In the genomic region with DNA sequence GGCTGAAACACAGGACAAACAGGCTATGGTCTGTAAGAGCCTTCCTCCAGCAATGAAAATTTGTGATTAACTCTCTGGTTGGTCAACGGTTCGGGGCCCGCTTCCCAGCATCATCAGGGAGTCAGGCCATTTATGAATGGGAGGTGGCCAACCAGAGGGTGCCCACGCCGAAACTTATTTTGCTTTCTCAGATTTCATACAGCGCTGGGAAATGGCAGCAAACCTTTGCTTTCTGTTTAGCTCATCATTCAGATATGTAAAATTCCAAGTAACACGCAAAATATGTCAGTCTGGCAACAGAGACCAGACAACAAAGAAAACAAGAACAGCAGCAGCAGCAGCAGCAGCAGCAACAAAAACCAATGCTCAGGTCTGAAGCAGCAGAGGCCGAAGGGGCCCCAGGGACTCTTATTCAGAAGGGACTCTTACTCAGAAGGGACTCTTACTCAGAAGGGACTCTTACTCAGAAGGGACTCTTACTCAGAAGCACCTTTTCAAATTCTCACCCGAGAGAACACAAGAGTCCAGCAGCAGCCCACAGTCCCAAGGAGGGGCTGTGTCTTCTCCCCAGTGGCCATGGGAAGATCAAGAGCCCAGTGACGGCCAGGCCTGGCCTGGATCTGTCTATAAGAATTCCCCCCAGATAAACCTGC, we compare ENCODE assay signal across 9 mouse cellular contexts.
DNase-seq lines count a peak whose midpoint lies in the region; ATAC-seq and TF ChIP-seq lines count a peak whose summit lies in the region.
"Had no signal": no experiment of that assay in that cellular context is flagged by ENCODE, and none has a peak within 500 bp of the region (broad histone marks: within the 10 kb centered on the region; RNA-seq: fewer than 3 reads in every experiment).

No protein-coding gene starts in this region.

- no peak for DNase-seq in heart, postnatal 14 days
- DNase-seq in thymus, postnatal 0 days (ENCODE audit: low spot score) = peak; percentile 6
- DNase-seq in thymus, adult 2 months = no peak
- DNase-seq in fibroblast of lung, adult 2 months (ENCODE audit: low read depth) = peak; percentile 75
- DNase-seq in cerebellum, adult 18-20 months = no peak
- no peak for DNase-seq in layer of hippocampus, postnatal 36 days
- no peak for DNase-seq in left cerebral cortex, postnatal 36 days (ENCODE audit: low spot score in 2 of 2)

- H3K9ac ChIP-seq in heart, embryonic 12.5 days = no peak overlapping the region
- H3K9ac ChIP-seq: embryonic facial prominence, embryonic 13.5 days had no signal

- intact Hi-C loops in heart, postnatal 14 days (cut with DNase I) = no loop called here
- intact Hi-C loops in left cerebral cortex, postnatal 36 days (cut with DNase I) = no loop called here

- WGBS in heart, embryonic 12.5 days = 64% methylated on average over 10 of the region's 10 CpGs
- WGBS in thymus, adult 2 months = 93% methylated on average over 10 of the region's 10 CpGs

- no peaks in the 10 kb centered on the region for H3K9me3 ChIP-seq in heart, embryonic 12.5 days (replicated peaks)
- H3K9me3 ChIP-seq: embryonic facial prominence, embryonic 13.5 days had no signal

- no peak for ATAC-seq in heart, embryonic 12.5 days (ENCODE audit: insufficient number of reproducible peaks, low FRiP score)

- no peaks in the 10 kb centered on the region for H3K36me3 ChIP-seq in heart, embryonic 12.5 days
- H3K36me3 ChIP-seq in thymus, adult 2 months (ENCODE audit: control insufficient read depth, insufficient read depth, low read length) = 0 out of 2 replicates have a peak, but pooled peaks cover 4% of the 10 kb centered on the region
- H3K36me3 ChIP-seq: embryonic facial prominence, embryonic 13.5 days had no signal

- H3K4me3 ChIP-seq in heart, embryonic 12.5 days = no peak overlapping the region
- no peak overlapping the region for H3K4me3 ChIP-seq in thymus, adult 2 months (ENCODE audit: control insufficient read depth, insufficient read depth, low read length)
- H3K4me3 ChIP-seq: embryonic facial prominence, embryonic 13.5 days had no signal

- H3K4me1 ChIP-seq in heart, embryonic 12.5 days (replicated peaks) = peaks cover 30% of the 10 kb centered on the region
- peaks cover 8% of the 10 kb centered on the region for H3K4me1 ChIP-seq in thymus, adult 2 months (replicated peaks; ENCODE audit: control insufficient read depth, insufficient read depth, low read length)

- TF ChIP-seq POLR2A in thymus, adult 2 months (IDR thresholded peaks at IDR 0.05; ENCODE audit: control insufficient read depth, extremely low read depth, insufficient read depth, low read length, poor library complexity) = no peak

- H3K4me2 ChIP-seq in heart, embryonic 12.5 days = peak overlapping the region; percentile 31
- H3K4me2 ChIP-seq: embryonic facial prominence, embryonic 13.5 days had no signal

- 0 out of 2 replicates have a peak overlapping the region, but pooled peaks have one; percentile 35 for H3K27ac ChIP-seq in heart, embryonic 12.5 days (ENCODE audit: poor library complexity, severe bottlenecking)
- H3K27ac ChIP-seq in thymus, adult 2 months (ENCODE audit: control insufficient read depth, insufficient read depth, low read length) = no peak overlapping the region
- H3K27ac ChIP-seq: embryonic facial prominence, embryonic 13.5 days had no signal

- TF ChIP-seq CTCF in thymus, adult 2 months (IDR thresholded peaks at IDR 0.05; ENCODE audit: borderline replicate concordance, control insufficient read depth, extremely low read depth, insufficient read depth, low read length, poor library complexity) = no peak

- H3K27me3 ChIP-seq in heart, embryonic 12.5 days (replicated peaks) = no peaks in the 10 kb centered on the region
- H3K27me3 ChIP-seq in thymus, adult 2 months (ENCODE audit: control insufficient read depth, insufficient read depth, low read length) = no peaks in the 10 kb centered on the region

Comparison
In these comparisons a context has a peak if more than half of its experiments do, and no peak if none do; other contexts are left out.
1. DNase-seq: peak in thymus, postnatal 0 days (single experiment) and fibroblast of lung, adult 2 months (single experiment); none in heart, postnatal 14 days (0 of 2), thymus, adult 2 months (single experiment), cerebellum, adult 18-20 months (0 of 2), layer of hippocampus, postnatal 36 days (0 of 2) and left cerebral cortex, postnatal 36 days (0 of 2).